Mouse (Mus musculus) liver, embryonic 15.5 days (tissue): Measurements from ENCODE around the gene Hid1. TPM values are rescaled to one million over a fixed set of nuclear protein-coding genes. Genes with fewer than 3 reads are reported as not detected.
A peak's percentile ranks its signal among the peaks of the same experiment; 100 is the strongest.

Source experiments
- ATAC-seq: fragments of 200-750 bp; cut with Nextera tagmentation; 2 replicates; pipeline ENCODE4 v1.8.0; 2017; ENCODE audit warnings: moderate number of reproducible peaks, mild to moderate bottlenecking, moderate library complexity; ENCODE audit not compliant: insufficient read depth
- H3K27ac ChIP-seq: fragments of 300-500 bp; sonication (generic); replicated peaks from 2 replicates; pipeline ENCODE4 v1.5.1; 2015; ENCODE audit warnings: mild to moderate bottlenecking, inconsistent platforms
- H3K27me3 ChIP-seq: fragments of 300-500 bp; sonication (generic); 2 replicates; pipeline ENCODE4 v1.6.1; 2015; ENCODE audit warnings: mild to moderate bottlenecking, inconsistent platforms
- H3K36me3 ChIP-seq: fragments of 300-500 bp; sonication (generic); replicated peaks from 2 replicates; pipeline ENCODE4 v1.6.1; 2015; ENCODE audit warnings: moderate library complexity, mild to moderate bottlenecking, inconsistent platforms
- H3K4me1 ChIP-seq: fragments of 300-500 bp; sonication (generic); replicated peaks from 2 replicates; pipeline ENCODE4 v1.6.1; 2015; ENCODE audit warnings: inconsistent platforms
- H3K4me2 ChIP-seq: fragments of 300-500 bp; sonication (generic); 2 replicates; pipeline ENCODE4 v1.6.1; 2015; ENCODE audit warnings: moderate library complexity, mild to moderate bottlenecking, inconsistent platforms
- H3K4me3 ChIP-seq: fragments of 300-500 bp; sonication (generic); replicated peaks from 2 replicates; pipeline ENCODE4 v1.5.1; 2015; ENCODE audit warnings: mild to moderate bottlenecking, inconsistent platforms
- H3K9ac ChIP-seq: fragments of 300-500 bp; sonication (generic); 2 replicates; pipeline ENCODE4 v1.6.1; 2015; ENCODE audit warnings: moderate library complexity, mild to moderate bottlenecking, inconsistent platforms
- H3K9me3 ChIP-seq: fragments of 300-500 bp; sonication (generic); replicated peaks from 2 replicates; pipeline ENCODE4 v1.6.1; 2016; ENCODE audit warnings: inconsistent platforms
- WGBS: fragments of 180-500 bp; shearing (Covaris S2); methylation state at CpG from one replicate; pipeline ENCODE4 v1.1.7; 2015; ENCODE audit warnings: mixed read lengths; ENCODE audit not compliant: insufficient replicate concordance; 5-methylcytosine and 5-hydroxymethylcytosine counted together
- polyA plus RNA-seq: library from polyadenylated mRNA; unstranded; fragments of >200 nt; fragmentation: Nextera tagmentation; extraction: Ambion mirVana; gene quantifications from 2 replicates; pipeline ENCODE4 v1.2.1, GENCODE M21; 2015

Gene Hid1
- polyA plus RNA-seq, 1 experiment from 2014 or later = 1.1 TPM

- 10% methylated on average over 6 of the region's 6 CpGs for WGBS
- Histone ChIP-seq H3K4me1 (no peaks in the 10 kb centered on the region), H3K4me3 (no peak overlapping the region), H3K9me3 (no peaks in the 10 kb centered on the region), H3K4me2 (no peak overlapping the region), H3K27me3 (peaks cover 92% of the 10 kb centered on the region), H3K36me3 (no peaks in the 10 kb centered on the region), H3K27ac (no peak overlapping the region), H3K9ac (no peak overlapping the region)
- no peak for ATAC-seq
Measured at GRCm38 (mm10) chr11:115336115-115336514, 31.4 kb downstream of the Hid1 start.

GRCm38 (mm10) chr11:115335223-115335622, 32.3 kb downstream of the Hid1 start:
- peaks cover 92% of the 10 kb centered on the region for H3K27me3 ChIP-seq
- no peak overlapping the region for H3K27ac ChIP-seq
- no peak overlapping the region for H3K4me2 ChIP-seq
- ATAC-seq = no peak
- no peak overlapping the region for H3K9ac ChIP-seq
- H3K36me3 ChIP-seq = no peaks in the 10 kb centered on the region
- H3K4me1 ChIP-seq = no peaks in the 10 kb centered on the region
- no peaks in the 10 kb centered on the region for H3K9me3 ChIP-seq
- H3K4me3 ChIP-seq = no peak overlapping the region
- 41% methylated on average over 12 of the region's 12 CpGs for WGBS

- 5% methylated on average over 29 of the region's 29 CpGs for WGBS
- peak within 1 kb of the TSS; percentile 27; the same call in 1 of the 2 replicates for H3K4me2 ChIP-seq
- no peak for ATAC-seq
- no peaks in the 10 kb centered on the region for H3K4me1 ChIP-seq
- H3K9ac ChIP-seq = no peak within 1 kb of the TSS
- peaks cover 91% of the 10 kb centered on the region for H3K27me3 ChIP-seq
- no peak within 1 kb of the TSS for H3K4me3 ChIP-seq
- H3K27ac ChIP-seq = no peak within 1 kb of the TSS
- no peaks in the 10 kb centered on the region for H3K36me3 ChIP-seq
- no peaks in the 10 kb centered on the region for H3K9me3 ChIP-seq
Measured at GRCm38 (mm10) chr11:115334531-115334930, 33.0 kb downstream of the Hid1 start, which contains the start of gene Otop3. Gene Otop3, plus strand, starts transcription at chr11:115334731.

- WGBS = 54% methylated on average over 15 of the region's 15 CpGs
- H3K27me3 ChIP-seq = peaks cover 74% of the 10 kb centered on the region
- H3K36me3 ChIP-seq = no peaks in the 10 kb centered on the region
- no peaks in the 10 kb centered on the region for H3K9me3 ChIP-seq
- H3K4me1 ChIP-seq = no peaks in the 10 kb centered on the region
- no peak overlapping the region for H3K4me3 ChIP-seq
- no peak overlapping the region for H3K9ac ChIP-seq
- H3K27ac ChIP-seq = no peak overlapping the region
- H3K4me2 ChIP-seq = no peak overlapping the region
- ATAC-seq = no peak
Measured at GRCm38 (mm10) chr11:115329339-115329738, 38.2 kb downstream of the Hid1 start.

- Histone ChIP-seq H3K9ac (no peak overlapping the region), H3K4me1 (peaks cover 2% of the 10 kb centered on the region; the same call in 1 of the 2 replicates), H3K9me3 (no peaks in the 10 kb centered on the region), H3K27ac (no peak overlapping the region), H3K4me2 (no peak overlapping the region), H3K4me3 (no peak overlapping the region), H3K27me3 (peaks cover 74% of the 10 kb centered on the region), H3K36me3 (no peaks in the 10 kb centered on the region)
- 52% methylated on average over 7 of the region's 7 CpGs for WGBS
- ATAC-seq = no peak
Measured at GRCm38 (mm10) chr11:115326730-115327129, 40.8 kb downstream of the Hid1 start.

GRCm38 (mm10) chr11:115323354-115323753, 44.2 kb downstream of the Hid1 start:
- no peak for ATAC-seq
- H3K27ac ChIP-seq = no peak overlapping the region

GRCm38 (mm10) chr11:115321906-115322693, 45.5 kb downstream of the Hid1 start, which contains the start of gene Ush1g:
Gene Ush1g, minus strand, starts transcription at chr11:115322041.
- Histone ChIP-seq H3K9me3 (no peaks in the 10 kb centered on the region), H3K4me1 (peaks cover 3% of the 10 kb centered on the region; the same call in 1 of the 2 replicates), H3K9ac (no peak within 1 kb of the TSS), H3K27ac (no peak within 1 kb of the TSS), H3K4me2 (peak within 1 kb of the TSS; percentile 27; the same call in 1 of the 2 replicates), H3K4me3 (peak within 1 kb of the TSS; percentile 5; the same call in 1 of the 2 replicates), H3K36me3 (no peaks in the 10 kb centered on the region), H3K27me3 (peaks cover 94% of the 10 kb centered on the region)
- WGBS = 5% methylated on average over 35 of the region's 35 CpGs
- ATAC-seq = no peak

More at GRCm38 (mm10) chr11:115323354-115323753, 44.2 kb downstream of the Hid1 start:
- Histone ChIP-seq H3K4me2 (no peak overlapping the region), H3K9ac (no peak overlapping the region), H3K9me3 (no peaks in the 10 kb centered on the region), H3K4me3 (no peak overlapping the region), H3K36me3 (no peaks in the 10 kb centered on the region), H3K27me3 (peaks cover 82% of the 10 kb centered on the region), H3K4me1 (peaks cover 3% of the 10 kb centered on the region; the same call in 1 of the 2 replicates)
- 15% methylated on average over 32 of the region's 32 CpGs for WGBS

- no peak overlapping the region for H3K9ac ChIP-seq
- H3K4me2 ChIP-seq = no peak overlapping the region
- peaks cover 3% of the 10 kb centered on the region; the same call in 1 of the 2 replicates for H3K4me1 ChIP-seq
- peaks cover 100% of the 10 kb centered on the region for H3K27me3 ChIP-seq
- 7% methylated on average over 18 of the region's 18 CpGs for WGBS
- H3K9me3 ChIP-seq = no peaks in the 10 kb centered on the region
- H3K4me3 ChIP-seq = no peak overlapping the region
- ATAC-seq = no peak
- no peaks in the 10 kb centered on the region for H3K36me3 ChIP-seq
- no peak overlapping the region for H3K27ac ChIP-seq
Measured at GRCm38 (mm10) chr11:115319704-115320383, 47.7 kb downstream of the Hid1 start.

GRCm38 (mm10) chr11:115318245-115319027, 49.1 kb downstream of the Hid1 start:
- no peak for ATAC-seq
- no peak overlapping the region for H3K4me3 ChIP-seq
- no peak overlapping the region for H3K4me2 ChIP-seq
- WGBS = 11% methylated on average over 63 of the region's 63 CpGs
- H3K27ac ChIP-seq = no peak overlapping the region
- H3K9ac ChIP-seq = no peak overlapping the region
- no peaks in the 10 kb centered on the region for H3K9me3 ChIP-seq
- H3K27me3 ChIP-seq = peaks cover 95% of the 10 kb centered on the region
- H3K4me1 ChIP-seq = peaks cover 3% of the 10 kb centered on the region; the same call in 1 of the 2 replicates
- H3K36me3 ChIP-seq = no peaks in the 10 kb centered on the region

GRCm38 (mm10) chr11:115317204-115317603, 50.4 kb downstream of the Hid1 start:
- Histone ChIP-seq H3K9ac (no peak overlapping the region), H3K36me3 (no peaks in the 10 kb centered on the region), H3K27ac (no peak overlapping the region), H3K9me3 (no peaks in the 10 kb centered on the region), H3K4me1 (peaks cover 3% of the 10 kb centered on the region; the same call in 1 of the 2 replicates), H3K4me2 (no peak overlapping the region), H3K27me3 (peaks cover 92% of the 10 kb centered on the region), H3K4me3 (no peak overlapping the region)
- 52% methylated on average over 7 of the region's 7 CpGs for WGBS
- ATAC-seq = no peak
